Mouse (Mus musculus) granulocyte monocyte progenitor cell, adult 5-6 weeks (primary cell): ENCODE data around the gene Igfbp4. TPM values are rescaled to one million over a fixed set of nuclear protein-coding genes. Genes with fewer than 3 reads are reported as not detected.
A peak's percentile ranks its signal among the peaks of the same experiment; 100 is the strongest.

ENCODE experiments used
- ATAC-seq: replicated peaks from 2 replicates; pipeline ENCODE4 v1.8.0; 2016; ENCODE audit warnings: mild to moderate bottlenecking, moderate TSS enrichment, inconsistent platforms; ENCODE audit not compliant: poor library complexity, severe bottlenecking
- total RNA-seq, 2 experiments: library from RNA; stranded (forward) in 1 of 2; stranded (reverse) in 1 of 2; fragments of 200-712, 200-1000 nt in 1 of 2; fragments of >200 nt in 1 of 2; fragmentation: Nextera tagmentation in 1 of 2; gene quantifications; 2 replicates each; pipeline ENCODE4 v1.2.3; 2014 to 2017

Igfbp4 gene
- total RNA-seq, 2 experiments from 2014 or later: 236 to 410 TPM

- ATAC-seq: no peak
Measured at GRCm38 (mm10) chr11:99077869-99078268, 36.8 kb downstream of the Igfbp4 start.

GRCm38 (mm10) chr11:99080902-99081543 lies 40.0 kb downstream of the Igfbp4 start:
- peak; percentile 70 for ATAC-seq

GRCm38 (mm10) chr11:99081566-99081965 lies 40.5 kb downstream of the Igfbp4 start:
- ATAC-seq: peak; percentile 39

GRCm38 (mm10) chr11:99082098-99082497 lies 41.1 kb downstream of the Igfbp4 start:
- no peak for ATAC-seq

- ATAC-seq: no peak
Measured at GRCm38 (mm10) chr11:99083516-99083915, 42.5 kb downstream of the Igfbp4 start.

GRCm38 (mm10) chr11:99084366-99084765 lies 43.3 kb downstream of the Igfbp4 start:
- no peak for ATAC-seq

- ATAC-seq: no peak
Measured at GRCm38 (mm10) chr11:99088486-99088885, 47.4 kb downstream of the Igfbp4 start.

GRCm38 (mm10) chr11:99089077-99089601 lies 48.1 kb downstream of the Igfbp4 start, which contains the start of gene Tns4:
Gene Tns4, minus strand, starts transcription at chr11:99089306.
- no peak for ATAC-seq

- ATAC-seq: no peak
Measured at GRCm38 (mm10) chr11:99090391-99090790, 49.3 kb downstream of the Igfbp4 start.

- no peak for ATAC-seq
Measured at GRCm38 (mm10) chr11:99091666-99092065, 50.6 kb downstream of the Igfbp4 start.

- ATAC-seq: peak; percentile 50
Measured at GRCm38 (mm10) chr11:99093740-99094139, 52.7 kb downstream of the Igfbp4 start.

- no peak for ATAC-seq
Measured at GRCm38 (mm10) chr11:99094911-99095676, 54.0 kb downstream of the Igfbp4 start.

GRCm38 (mm10) chr11:99095759-99096158 lies 54.7 kb downstream of the Igfbp4 start:
- no peak for ATAC-seq

- no peak for ATAC-seq
Measured at GRCm38 (mm10) chr11:99096417-99096816, 55.4 kb downstream of the Igfbp4 start.

GRCm38 (mm10) chr11:99096996-99097774 lies 56.1 kb downstream of the Igfbp4 start:
- ATAC-seq: no peak

- no peak for ATAC-seq
Measured at GRCm38 (mm10) chr11:99098924-99099323, 57.9 kb downstream of the Igfbp4 start.

- ATAC-seq: no peak
Measured at GRCm38 (mm10) chr11:99099516-99099915, 58.5 kb downstream of the Igfbp4 start.

GRCm38 (mm10) chr11:99100215-99100614 lies 59.2 kb downstream of the Igfbp4 start:
- no peak for ATAC-seq

GRCm38 (mm10) chr11:99101693-99102092 lies 60.6 kb downstream of the Igfbp4 start:
- no peak for ATAC-seq

GRCm38 (mm10) chr11:99102575-99103270 lies 61.7 kb downstream of the Igfbp4 start:
- ATAC-seq: peak; percentile 52
